Mouse (Mus musculus): ENCODE data around the gene Camk2d.

GRCm38 (mm10) chr3:126587477-126587876 lies 8.6 kb upstream of the Camk2d start:
- TF ChIP-seq CTCF (conservative IDR thresholded peaks at IDR 0.05 in 1 of 2, IDR thresholded peaks at IDR 0.05 in 1 of 2; ENCODE audit: low read depth in 2 of 2, low read length in 2 of 2) (no peak), EP300 (IDR thresholded peaks at IDR 0.05; ENCODE audit: low read length) (no peak), POLR2A (IDR thresholded peaks at IDR 0.05; ENCODE audit: low read depth, low read length) (no peak), HCFC1 (IDR thresholded peaks at IDR 0.05; ENCODE audit: low read depth, low read length) (no peak), GABPA (IDR thresholded peaks at IDR 0.05; ENCODE audit: insufficient replicate concordance, low read depth, low read length) (no peak), KAT2A (IDR thresholded peaks at IDR 0.05; ENCODE audit: insufficient replicate concordance, low read length) (no peak), NELFE (IDR thresholded peaks at IDR 0.05; ENCODE audit: low read depth, low read length) (no peak), RCOR1 (conservative IDR thresholded peaks at IDR 0.05; ENCODE audit: low read depth, low read length) (no peak), MXI1 (IDR thresholded peaks at IDR 0.05; ENCODE audit: low read depth, low read length) (no peak), MEF2A (IDR thresholded peaks at IDR 0.05; ENCODE audit: borderline replicate concordance, low read depth, low read length) (no peak), POLR2AphosphoS2 (IDR thresholded peaks at IDR 0.05; ENCODE audit: low read depth, low read length) (no peak)

Measured in CH12.LX (cell line).